Mouse (Mus musculus) gastrocnemius, postnatal 36 days (tissue): Measurements from ENCODE around the gene 4930404N11Rik. TPM values are rescaled to one million over a fixed set of nuclear protein-coding genes. Genes with fewer than 3 reads are reported as not detected.

Experiments
- DNase-seq, 2 experiments: peaks; one replicate each; pipeline ENCODE4 v3.0.0; 2022
- intact Hi-C: fragments of 180-260 bp; cut with DNase I; formaldehyde crosslinking; loops from one replicate; pipeline ENCODE4 v1.15.1; 2025
- microRNA-seq, 2 experiments: library from miRNA; unstranded; fragments of <30 nt; microRNA quantifications; one replicate each; pipeline ENCODE4 v1.2.0; 2021
- total RNA-seq, 2 experiments: library from RNA; stranded (reverse); gene quantifications; 2 replicates each; pipeline ENCODE4 v1.2.3; 2021

4930404N11Rik gene
- total RNA-seq, 2 experiments from 2014 or later: 0.37 to 0.41 TPM

GRCm38 (mm10) chr10:81318589-81319329 lies 46.9 kb downstream of the 4930404N11Rik start:
- no peak for DNase-seq

GRCm38 (mm10) chr10:81317273-81317672 lies 48.3 kb downstream of the 4930404N11Rik start:
- intact Hi-C loops: no loop called here
- no peak for DNase-seq

More at GRCm38 (mm10) chr10:81318589-81319329, 46.9 kb downstream of the 4930404N11Rik start:
- intact Hi-C loops: no loop called here

- intact Hi-C loops: no loop called here
- DNase-seq: no peak
Observed at GRCm38 (mm10) chr10:81316338-81317060, 49.1 kb downstream of the 4930404N11Rik start.

- intact Hi-C loops: no loop called here
- no peak for DNase-seq
Observed at GRCm38 (mm10) chr10:81315587-81315986, 50.0 kb downstream of the 4930404N11Rik start.

- DNase-seq: no peak
- intact Hi-C loops: no loop called here
Observed at GRCm38 (mm10) chr10:81314201-81314600, 51.4 kb downstream of the 4930404N11Rik start.

- intact Hi-C loops: no loop called here
- no peak for DNase-seq
Observed at GRCm38 (mm10) chr10:81313581-81313980, 52.0 kb downstream of the 4930404N11Rik start.

Small RNAs within 50 kb of the gene (microRNA-seq; reads per million reads assigned to microRNA genes)
- 0 to 0.74 reads per million in 2 experiments for gene Mir6913

Other genes starting within 250 kb of the 4930404N11Rik start
- gene Zbtb7a, start 230.6 kb downstream of the 4930404N11Rik start, total RNA-seq: 10 to 100 TPM; 22.4 to 27.8 TPM
- 10 to 100 TPM; 14.0 to 16.3 TPM for gene Pias4, start 197.9 kb downstream of the 4930404N11Rik start, total RNA-seq
- gene Eef2, start 189.2 kb downstream of the 4930404N11Rik start, total RNA-seq: 100 to 1,000 TPM; 880 to 957 TPM
- 10 to 100 TPM; 21.1 to 23.9 TPM for gene Dapk3, start 182.8 kb downstream of the 4930404N11Rik start, total RNA-seq
- not detected for gene 4930442H23Rik, start 182.0 kb downstream of the 4930404N11Rik start, total RNA-seq
- 10 to 100 TPM; 44.9 to 76.8 TPM for gene Nmrk2, start 163.8 kb downstream of the 4930404N11Rik start, total RNA-seq
- gene Atcay, start 135.0 kb downstream of the 4930404N11Rik start, total RNA-seq: not detected
- 1 to 10 TPM; 1.9 TPM for gene Zfr2, start 132.7 kb downstream of the 4930404N11Rik start, total RNA-seq
- under 1 TPM in 1 of 2 experiments, not detected in 1; 0.22 TPM for gene Matk, start 112.9 kb downstream of the 4930404N11Rik start, total RNA-seq
- 10 to 100 TPM; 90.6 to 91.0 TPM for gene Mrpl54, start 98.9 kb downstream of the 4930404N11Rik start, total RNA-seq
- gene Apba3, start 98.9 kb downstream of the 4930404N11Rik start, total RNA-seq: 100 to 1,000 TPM in 1 of 2 experiments, 10 to 100 TPM in 1; 98.5 to 102 TPM
- not detected for gene Tjp3, start 74.2 kb downstream of the 4930404N11Rik start, total RNA-seq
- 10 to 100 TPM; 21.4 to 23.2 TPM for gene Pip5k1c, start 72.9 kb downstream of the 4930404N11Rik start, total RNA-seq
- gene Cactin, start 44.7 kb downstream of the 4930404N11Rik start, total RNA-seq: 10 to 100 TPM in 1 of 2 experiments, 1 to 10 TPM in 1; 7.6 to 10.2 TPM
- under 1 TPM; 0.87 to 0.99 TPM for gene Tbxa2r, start 37.1 kb downstream of the 4930404N11Rik start, total RNA-seq
- gene Gipc3, start 22.6 kb downstream of the 4930404N11Rik start, total RNA-seq: 1 to 10 TPM; 1.1 to 1.3 TPM
- gene Hmg20b, start 15.3 kb downstream of the 4930404N11Rik start, total RNA-seq: 10 to 100 TPM; 19.7 to 20.9 TPM
- gene Mfsd12, start 8.3 kb downstream of the 4930404N11Rik start, total RNA-seq: 1 to 10 TPM; 2.2 to 2.6 TPM
- 10 to 100 TPM; 14.2 to 15.9 TPM for gene Fzr1, start 12.7 kb upstream of the 4930404N11Rik start, total RNA-seq
- 10 to 100 TPM; 36.5 to 42.5 TPM for gene Dohh, start 18.6 kb upstream of the 4930404N11Rik start, total RNA-seq
- 1 to 10 TPM in 1 of 2 experiments, under 1 TPM in 1; 0.89 to 1.2 TPM for gene Gm48551, start 18.6 kb upstream of the 4930404N11Rik start, total RNA-seq
- under 1 TPM; 0.59 to 0.77 TPM for gene Gm48552, start 23.2 kb upstream of the 4930404N11Rik start, total RNA-seq
- under 1 TPM; 0.37 to 0.38 TPM for gene Smim24, start 27.2 kb upstream of the 4930404N11Rik start, total RNA-seq
- gene Nfic, start 89.8 kb upstream of the 4930404N11Rik start, total RNA-seq: 100 to 1,000 TPM; 219 to 237 TPM
- gene Celf5, start 116.9 kb upstream of the 4930404N11Rik start, total RNA-seq: not detected
- 10 to 100 TPM; 42.1 to 44.9 TPM for gene Ncln, start 130.6 kb upstream of the 4930404N11Rik start, total RNA-seq
- 1 to 10 TPM in 1 of 2 experiments, under 1 TPM in 1; 0.46 to 1.5 TPM for gene S1pr4, start 134.3 kb upstream of the 4930404N11Rik start, total RNA-seq
- under 1 TPM in 1 of 2 experiments, not detected in 1; 0.20 TPM for gene Gna15, start 158.4 kb upstream of the 4930404N11Rik start, total RNA-seq
- 10 to 100 TPM; 23.6 TPM for gene Gna11, start 179.4 kb upstream of the 4930404N11Rik start, total RNA-seq
- gene Aes, start 193.7 kb upstream of the 4930404N11Rik start, total RNA-seq: 100 to 1,000 TPM; 847 to 848 TPM
- 1 to 10 TPM; 4.4 to 4.7 TPM for gene Tle2, start 208.7 kb upstream of the 4930404N11Rik start, total RNA-seq
- gene Tle6, start 235.3 kb upstream of the 4930404N11Rik start, total RNA-seq: 1 to 10 TPM; 4.2 to 4.9 TPM
- 1 to 10 TPM; 2.3 TPM for gene BC025920, start 240.5 kb upstream of the 4930404N11Rik start, total RNA-seq